ENCODE assay signal across 8 mouse cellular contexts in genomic region chr7:25704716-25705364, GRCm38 (mm10). TPM values are rescaled to one million over a fixed set of nuclear protein-coding genes. Genes with fewer than 3 reads are reported as not detected.
DNase-seq lines count a peak whose midpoint lies in the region; ATAC-seq and TF ChIP-seq lines count a peak whose summit lies in the region.

No protein-coding gene starts in this region.

- intact Hi-C loops in left cerebral cortex, postnatal 36 days (cut with DNase I): no loop called here

- WGBS in neural tube, embryonic 11.5 days: 7% methylated on average over 18 of the region's 37 CpGs
- 6% methylated on average over 27 of the region's 37 CpGs for WGBS in limb, embryonic 14.5 days
- WGBS in stomach, embryonic 15.5 days: 17% methylated on average over 32 of the region's 37 CpGs

- peak; percentile 46 for DNase-seq in adrenal gland, postnatal 10 days
- DNase-seq in adrenal gland, adult 18-20 months (ENCODE audit: low spot score in 2 of 2): no peak
- DNase-seq in neural tube, embryonic 11.5 days (ENCODE audit: low spot score): no peak
- DNase-seq in neural tube, embryonic 10.5 days (ENCODE audit: extremely low spot score, low spot score): no peak
- no peak for DNase-seq in limb, embryonic 14.5 days (ENCODE audit: low spot score)
- DNase-seq in left cerebral cortex, postnatal 36 days (ENCODE audit: low spot score in 2 of 2): no peak
- no peak for DNase-seq in right cerebral cortex, postnatal 14 days

- ATAC-seq in neural tube, embryonic 11.5 days (ENCODE audit: insufficient read depth, low FRiP score, low TSS enrichment): no peak
- no peak for ATAC-seq in limb, embryonic 14.5 days (ENCODE audit: low FRiP score, low read depth)
- ATAC-seq in stomach, embryonic 15.5 days (ENCODE audit: insufficient read depth, low FRiP score, low read depth): no peak

- TF ChIP-seq POLR2A in limb, embryonic 14.5 days (IDR thresholded peaks at IDR 0.05; ENCODE audit: borderline replicate concordance, extremely low read depth, insufficient read depth, insufficient read length): no peak

- peak overlapping the region; percentile 24 for H3K4me3 ChIP-seq in neural tube, embryonic 11.5 days (ENCODE audit: low read depth, low read length)
- H3K4me3 ChIP-seq in limb, embryonic 14.5 days (replicated peaks; ENCODE audit: low read length): peak overlapping the region; percentile 8; the same call in 1 of the 2 replicates
- peak overlapping the region; percentile 16; the same call in 1 of the 2 replicates for H3K4me3 ChIP-seq in stomach, embryonic 15.5 days (replicated peaks)

- H3K27ac ChIP-seq in neural tube, embryonic 11.5 days (ENCODE audit: low read depth, low read length): no peak overlapping the region
- no peak overlapping the region for H3K27ac ChIP-seq in limb, embryonic 14.5 days (replicated peaks; ENCODE audit: low read depth, low read length)
- peak overlapping the region; percentile 48; the same call in 1 of the 2 replicates for H3K27ac ChIP-seq in stomach, embryonic 15.5 days

- H3K9me3 ChIP-seq in neural tube, embryonic 11.5 days (ENCODE audit: control insufficient read depth, low read length): no peaks in the 10 kb centered on the region
- H3K9me3 ChIP-seq in limb, embryonic 14.5 days (ENCODE audit: control insufficient read depth, low read length): no peaks in the 10 kb centered on the region
- H3K9me3 ChIP-seq in stomach, embryonic 15.5 days: no peaks in the 10 kb centered on the region

- no peak overlapping the region for H3K9ac ChIP-seq in neural tube, embryonic 11.5 days (ENCODE audit: low read length)
- 0 out of 2 replicates have a peak overlapping the region, but pooled peaks have one; percentile 25 for H3K9ac ChIP-seq in limb, embryonic 14.5 days (ENCODE audit: low read depth, low read length, severe bottlenecking)
- no peak overlapping the region for H3K9ac ChIP-seq in stomach, embryonic 15.5 days

- H3K4me1 ChIP-seq in neural tube, embryonic 11.5 days (ENCODE audit: control insufficient read depth, insufficient read depth, low read length): peaks cover 3% of the 10 kb centered on the region
- peaks cover 5% of the 10 kb centered on the region; the same call in 1 of the 2 replicates for H3K4me1 ChIP-seq in limb, embryonic 14.5 days (ENCODE audit: control insufficient read depth, insufficient read depth, low read length)
- H3K4me1 ChIP-seq in stomach, embryonic 15.5 days: peaks cover 42% of the 10 kb centered on the region

- H3K4me2 ChIP-seq in neural tube, embryonic 11.5 days (ENCODE audit: low read depth): peak overlapping the region; percentile 46
- H3K4me2 ChIP-seq in limb, embryonic 14.5 days (replicated peaks; ENCODE audit: low read depth, low read length, severe bottlenecking): peak overlapping the region; percentile 43
- H3K4me2 ChIP-seq in stomach, embryonic 15.5 days: peak overlapping the region; percentile 47

- no peaks in the 10 kb centered on the region for H3K36me3 ChIP-seq in neural tube, embryonic 11.5 days (ENCODE audit: control insufficient read depth, insufficient read depth, low read length)
- H3K36me3 ChIP-seq in limb, embryonic 14.5 days (ENCODE audit: control insufficient read depth, insufficient read depth, low read length): no peaks in the 10 kb centered on the region
- H3K36me3 ChIP-seq in stomach, embryonic 15.5 days: no peaks in the 10 kb centered on the region

- no peaks in the 10 kb centered on the region for H3K27me3 ChIP-seq in neural tube, embryonic 11.5 days (ENCODE audit: control insufficient read depth, insufficient read depth, low read length)
- H3K27me3 ChIP-seq in limb, embryonic 14.5 days (ENCODE audit: control insufficient read depth, insufficient read depth, low read length): no peaks in the 10 kb centered on the region; the same call in 1 of the 2 replicates
- H3K27me3 ChIP-seq in stomach, embryonic 15.5 days (replicated peaks): no peaks in the 10 kb centered on the region

RNA-seq across cellular contexts. Expression of gene Ccdc97, which starts 14.0 kb away (rescaled TPM):
- 10 to 100 TPM; 40.4 to 46.1 TPM for total RNA-seq in adrenal gland, postnatal 10 days (2021)
- 10 to 100 TPM; 52.1 to 53.0 TPM for total RNA-seq in adrenal gland, adult 18-20 months (2021)
- polyA plus RNA-seq in neural tube, embryonic 11.5 days (2014; fragmentation: Nextera tagmentation; extraction: Ambion mirVana): 35.7 and 39.5 TPM in 2 replicates
- 64.5 and 84.8 TPM in 2 replicates for polyA plus RNA-seq in limb, embryonic 14.5 days (2012; rRNA removed)
- polyA plus RNA-seq in limb, embryonic 14.5 days (2014; fragmentation: Nextera tagmentation; extraction: Ambion mirVana): 28.4 and 32.0 TPM in 2 replicates
- polyA plus RNA-seq in stomach, embryonic 15.5 days (2015; fragmentation: Nextera tagmentation; extraction: Ambion mirVana): 16.9 and 19.6 TPM in 2 replicates
- total RNA-seq in left cerebral cortex, postnatal 36 days (2021): 10 to 100 TPM; 61.2 TPM

RNA-seq across cellular contexts. Expression of gene Tgfb1, which starts 18.0 kb away (rescaled TPM):
- total RNA-seq in adrenal gland, postnatal 10 days (2021): 10 to 100 TPM; 48.7 to 49.6 TPM
- 10 to 100 TPM; 26.2 to 36.0 TPM for total RNA-seq in adrenal gland, adult 18-20 months (2021)
- 1.2 and 1.6 TPM in 2 replicates for polyA plus RNA-seq in neural tube, embryonic 11.5 days (2014; fragmentation: Nextera tagmentation; extraction: Ambion mirVana)
- 16.8 and 19.1 TPM in 2 replicates for polyA plus RNA-seq in limb, embryonic 14.5 days (2012; rRNA removed)
- 2.5 and 3.6 TPM in 2 replicates for polyA plus RNA-seq in limb, embryonic 14.5 days (2014; fragmentation: Nextera tagmentation; extraction: Ambion mirVana)
- polyA plus RNA-seq in stomach, embryonic 15.5 days (2015; fragmentation: Nextera tagmentation; extraction: Ambion mirVana): 3.9 and 4.1 TPM in 2 replicates
- 1 to 10 TPM; 7.9 to 8.8 TPM for total RNA-seq in left cerebral cortex, postnatal 36 days (2021)

RNA-seq across cellular contexts. Expression of gene B9d2, which starts 24.3 kb away (rescaled TPM):
- total RNA-seq in adrenal gland, postnatal 10 days (2021): 10 to 100 TPM; 15.7 to 19.0 TPM
- 10 to 100 TPM; 15.0 to 16.2 TPM for total RNA-seq in adrenal gland, adult 18-20 months (2021)
- 33.4 and 37.2 TPM in 2 replicates for polyA plus RNA-seq in neural tube, embryonic 11.5 days (2014; fragmentation: Nextera tagmentation; extraction: Ambion mirVana)
- 28.1 and 39.7 TPM in 2 replicates for polyA plus RNA-seq in limb, embryonic 14.5 days (2012; rRNA removed)
- 25.1 and 29.2 TPM in 2 replicates for polyA plus RNA-seq in limb, embryonic 14.5 days (2014; fragmentation: Nextera tagmentation; extraction: Ambion mirVana)
- polyA plus RNA-seq in stomach, embryonic 15.5 days (2015; fragmentation: Nextera tagmentation; extraction: Ambion mirVana): 23.2 and 25.3 TPM in 2 replicates
- 10 to 100 TPM; 23.7 to 28.9 TPM for total RNA-seq in left cerebral cortex, postnatal 36 days (2021)

RNA-seq across cellular contexts. Expression of gene Tmem91, which starts 29.9 kb away (rescaled TPM):
- 1 to 10 TPM in 1 of 2 experiments, under 1 TPM in 1; 0.90 to 1.9 TPM for total RNA-seq in adrenal gland, postnatal 10 days (2021)
- not detected for total RNA-seq in adrenal gland, adult 18-20 months (2021)
- polyA plus RNA-seq in neural tube, embryonic 11.5 days (2014; fragmentation: Nextera tagmentation; extraction: Ambion mirVana): 1.6 and 1.7 TPM in 2 replicates
- polyA plus RNA-seq in limb, embryonic 14.5 days (2012; rRNA removed): 1.7 and 2.7 TPM in 2 replicates
- polyA plus RNA-seq in limb, embryonic 14.5 days (2014; fragmentation: Nextera tagmentation; extraction: Ambion mirVana): 3.2 and 3.6 TPM in 2 replicates
- polyA plus RNA-seq in stomach, embryonic 15.5 days (2015; fragmentation: Nextera tagmentation; extraction: Ambion mirVana): 3.0 and 4.0 TPM in 2 replicates
- total RNA-seq in left cerebral cortex, postnatal 36 days (2021): 10 to 100 TPM; 25.4 to 31.4 TPM

RNA-seq across cellular contexts. Expression of gene Exosc5, which starts 45.9 kb away (rescaled TPM):
- 10 to 100 TPM; 45.3 to 50.6 TPM for total RNA-seq in adrenal gland, postnatal 10 days (2021)
- 10 to 100 TPM; 38.0 to 49.3 TPM for total RNA-seq in adrenal gland, adult 18-20 months (2021)
- polyA plus RNA-seq in neural tube, embryonic 11.5 days (2014; fragmentation: Nextera tagmentation; extraction: Ambion mirVana): 49.8 and 54.4 TPM in 2 replicates
- polyA plus RNA-seq in limb, embryonic 14.5 days (2012; rRNA removed): 64.9 and 77.1 TPM in 2 replicates
- 63.0 and 71.2 TPM in 2 replicates for polyA plus RNA-seq in limb, embryonic 14.5 days (2014; fragmentation: Nextera tagmentation; extraction: Ambion mirVana)
- 71.8 and 79.8 TPM in 2 replicates for polyA plus RNA-seq in stomach, embryonic 15.5 days (2015; fragmentation: Nextera tagmentation; extraction: Ambion mirVana)
- 10 to 100 TPM; 24.0 to 26.4 TPM for total RNA-seq in left cerebral cortex, postnatal 36 days (2021)
